Mouse (Mus musculus) frontal cortex, postnatal 36 days (tissue): ENCODE results near the gene Nr6a1.

ENCODE experiments used
- DNase-seq, 2 experiments: peaks; one replicate each; pipeline ENCODE4 v3.0.0; 2022; ENCODE audit warnings: low spot score in 2 of 2

Gene Nr6a1

DNA sequence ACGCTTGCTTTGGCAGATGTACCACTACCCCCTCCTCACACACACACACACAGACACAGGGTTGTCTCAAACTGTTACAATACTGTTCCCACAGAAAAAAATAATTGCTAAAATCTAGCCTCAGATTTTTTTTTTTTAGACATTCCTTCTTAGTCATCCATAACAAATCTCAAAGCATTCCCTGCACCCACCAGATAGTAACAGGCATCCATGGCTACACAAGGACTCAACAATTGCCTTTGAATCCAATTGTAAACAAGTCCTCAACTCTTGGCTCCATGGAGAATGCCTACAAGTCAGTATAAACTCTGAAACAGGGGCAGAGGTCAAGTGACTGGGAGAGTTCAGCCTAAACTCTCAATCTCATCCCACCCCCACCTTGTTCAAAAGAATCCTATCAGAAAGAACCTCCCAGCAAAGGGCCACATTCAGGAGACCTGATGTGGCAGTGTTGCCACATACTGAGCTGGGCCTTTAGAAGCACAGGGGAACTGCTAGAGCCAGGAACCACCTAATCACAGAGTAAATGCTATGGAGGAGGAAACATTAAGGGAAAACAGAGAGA lies 52.9 kb downstream of the Nr6a1 start:
- no peak for DNase-seq

DNA sequence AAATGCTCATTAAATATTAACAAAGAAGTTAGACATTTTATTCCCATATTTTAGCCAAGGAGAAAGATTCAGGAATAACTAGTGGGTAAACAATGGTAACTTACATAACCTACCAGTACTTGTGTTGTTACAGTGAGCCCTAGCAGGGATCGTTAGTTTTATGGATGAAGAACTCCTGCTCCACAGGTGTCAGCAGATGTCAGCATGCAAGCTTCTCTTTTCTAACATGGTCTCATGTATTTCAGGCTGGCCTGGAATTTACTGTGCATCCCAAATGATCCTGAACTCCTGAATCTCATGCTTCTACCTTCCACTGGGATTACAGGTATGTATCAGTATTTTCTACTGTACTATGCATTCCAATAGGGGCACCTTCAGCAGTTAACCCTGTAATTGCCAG lies 54.8 kb downstream of the Nr6a1 start:
- peak in 1 of 2 experiments; percentile 8 for DNase-seq

DNA sequence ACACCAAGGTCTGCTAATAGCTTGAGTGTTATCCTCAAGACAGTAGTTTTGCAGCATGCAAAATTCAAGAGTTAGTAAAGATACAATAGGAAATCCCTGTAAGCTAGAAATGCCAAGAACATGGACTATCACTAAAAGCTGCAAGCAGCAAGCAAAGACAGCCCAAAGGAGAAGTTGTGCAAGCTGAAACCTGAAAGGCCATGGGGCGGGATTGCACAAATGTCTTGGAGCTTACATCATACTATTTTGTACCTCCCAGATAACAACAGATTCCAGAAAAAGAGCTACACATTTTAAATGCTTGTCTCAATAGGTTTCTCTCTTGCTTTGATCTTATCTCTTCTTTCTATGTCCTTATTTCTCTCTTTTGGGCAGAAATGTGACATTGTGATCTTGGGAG lies 60.8 kb downstream of the Nr6a1 start:
- no peak for DNase-seq

- peak; percentile 5 to 24 for DNase-seq
These were observed 63.5 kb downstream of the Nr6a1 start for GRCm38 (mm10) chr2:38864011-38864410.

DNA sequence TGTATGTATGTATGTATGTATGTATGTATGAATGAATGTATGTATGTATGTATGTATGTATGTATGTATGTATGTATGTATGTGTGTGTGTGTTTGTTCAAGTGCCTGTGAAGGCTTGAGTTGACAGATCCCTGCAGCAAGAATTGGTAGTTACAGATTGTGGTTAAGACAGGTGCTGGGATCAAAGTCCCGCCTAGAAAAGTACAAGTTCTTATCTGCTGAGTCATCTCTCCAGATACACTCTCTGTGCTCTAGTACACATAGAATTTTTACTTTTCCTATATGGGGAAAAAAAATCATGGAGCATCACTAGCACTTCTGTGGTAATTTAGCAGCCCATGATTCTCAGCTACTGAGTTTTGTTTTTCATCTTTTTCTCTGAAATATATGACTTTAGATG lies 75.7 kb downstream of the Nr6a1 start:
- no peak for DNase-seq

GRCm38 (mm10) chr2:38846319-38846718 lies 81.2 kb downstream of the Nr6a1 start:
- no peak for DNase-seq

DNA sequence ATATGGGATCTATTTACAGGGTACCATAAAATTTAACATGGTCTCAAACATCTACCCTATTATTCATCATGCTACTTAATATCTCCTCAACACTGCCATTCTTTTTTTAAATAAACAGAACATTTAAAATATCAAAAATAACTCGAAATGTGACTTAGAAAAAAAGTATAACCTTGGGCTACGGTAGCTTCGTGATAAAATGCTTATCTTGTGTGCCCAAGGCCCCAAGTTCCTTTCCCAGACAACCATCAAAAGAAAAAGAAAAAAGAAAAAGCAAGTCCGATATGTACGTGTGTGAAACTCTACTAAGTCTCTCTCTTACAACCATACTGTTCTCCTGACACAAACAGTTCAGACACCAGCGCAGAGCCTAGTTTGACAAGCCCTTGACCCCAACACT lies 92.0 kb downstream of the Nr6a1 start:
- no peak for DNase-seq

DNA sequence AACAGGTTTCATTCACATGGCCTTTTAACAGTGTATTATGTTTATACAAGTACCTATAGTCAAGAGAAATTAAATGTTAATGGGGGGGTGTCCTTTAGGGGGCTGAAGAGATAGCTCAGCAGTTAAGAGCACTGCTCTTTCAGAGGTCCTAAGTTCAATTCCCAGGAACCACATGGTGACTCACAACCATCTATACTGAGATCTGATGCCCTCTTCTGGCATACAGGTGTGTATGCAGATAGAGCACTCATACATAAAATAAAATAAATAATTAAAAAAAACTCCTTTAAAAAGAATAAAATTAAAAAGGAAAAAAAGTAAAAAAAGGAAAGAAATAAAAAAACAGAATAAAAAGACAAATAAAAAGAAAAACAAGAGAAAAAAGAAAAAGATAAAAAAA lies 95.5 kb downstream of the Nr6a1 start:
- DNase-seq = no peak

DNA sequence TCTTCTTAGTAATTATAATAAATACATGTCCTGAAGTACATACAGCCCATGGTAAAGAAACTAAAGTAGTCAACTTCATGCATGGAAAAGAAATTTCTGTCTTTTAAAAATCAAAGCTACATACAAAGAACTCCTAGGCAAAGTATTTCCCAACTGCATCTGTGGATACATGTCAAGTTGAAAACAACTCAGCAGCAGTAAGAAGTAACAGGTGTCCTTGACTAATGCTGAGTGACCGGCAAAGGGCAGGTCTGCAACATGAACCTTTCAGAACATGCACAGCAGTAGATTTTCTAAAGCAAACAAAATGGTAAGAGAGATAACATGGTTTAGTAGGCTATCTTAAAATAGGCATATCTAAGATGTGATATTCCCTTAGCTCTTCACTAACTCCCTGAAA lies 98.0 kb downstream of the Nr6a1 start:
- DNase-seq = no peak

GRCm38 (mm10) chr2:38827801-38828306 lies 99.6 kb downstream of the Nr6a1 start:
- no peak for DNase-seq

- no peak for DNase-seq
These were observed 101.3 kb downstream of the Nr6a1 start for GRCm38 (mm10) chr2:38826189-38826588.

DNA sequence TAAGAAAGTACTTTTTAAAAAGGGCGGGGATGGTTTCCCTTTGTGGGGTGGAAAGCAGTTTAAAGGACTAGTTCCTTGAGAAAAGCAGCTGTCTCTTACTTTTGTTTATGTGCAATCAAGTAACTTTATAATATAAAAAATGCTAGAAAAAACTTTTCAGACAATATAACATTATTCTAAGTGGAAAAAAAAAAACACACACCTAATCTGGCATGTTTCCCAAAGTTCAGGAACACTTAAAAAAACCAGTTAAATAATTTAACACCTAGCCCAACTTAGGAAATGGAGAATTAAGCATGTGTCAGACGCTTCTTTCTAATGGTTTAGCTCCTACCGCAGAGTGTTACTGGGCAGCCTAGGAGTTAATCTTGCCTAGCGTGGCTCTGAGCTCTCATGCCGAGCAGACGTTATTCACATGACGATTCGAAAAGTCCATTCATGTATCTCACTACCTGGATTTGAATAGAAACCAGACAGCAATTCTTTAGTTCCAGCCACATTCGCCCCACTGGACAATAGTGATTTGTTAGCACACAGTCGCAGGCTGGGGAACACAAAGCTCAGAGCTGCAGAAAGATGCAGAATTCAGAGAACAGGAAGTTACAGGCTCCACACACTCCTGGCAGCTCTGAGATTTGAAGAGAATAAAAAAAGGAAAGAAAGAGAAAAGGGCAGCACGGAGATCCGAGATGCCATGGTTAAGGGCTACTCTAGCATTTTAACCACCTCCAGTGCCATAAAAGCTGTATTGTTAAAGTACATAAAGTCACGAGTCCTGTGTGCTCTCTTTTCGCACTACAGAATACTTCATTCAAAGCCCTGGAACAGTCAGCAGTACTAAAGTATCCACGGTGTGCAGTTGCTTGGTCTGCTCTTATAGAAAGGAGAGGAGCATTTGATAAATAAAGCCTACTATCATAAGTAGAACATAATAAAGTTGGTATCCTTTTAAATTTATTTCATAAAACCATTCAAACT lies 102.4 kb downstream of the Nr6a1 start:
- DNase-seq = peak; percentile 45 to 50

- peak; percentile 7 to 33 for DNase-seq
These were observed 103.4 kb downstream of the Nr6a1 start for GRCm38 (mm10) chr2:38823912-38824583.

- DNase-seq = no peak
These were observed 104.1 kb downstream of the Nr6a1 start for GRCm38 (mm10) chr2:38823406-38823805.

GRCm38 (mm10) chr2:38822995-38823394 lies 104.5 kb downstream of the Nr6a1 start:
- peak; percentile 6 to 13 for DNase-seq

- no peak for DNase-seq
These were observed 110.0 kb downstream of the Nr6a1 start for GRCm38 (mm10) chr2:38817487-38817886.

- DNase-seq = peak; percentile 61 to 77
These were observed 130.3 kb downstream of the Nr6a1 start for GRCm38 (mm10) chr2:38797087-38797624.

DNA sequence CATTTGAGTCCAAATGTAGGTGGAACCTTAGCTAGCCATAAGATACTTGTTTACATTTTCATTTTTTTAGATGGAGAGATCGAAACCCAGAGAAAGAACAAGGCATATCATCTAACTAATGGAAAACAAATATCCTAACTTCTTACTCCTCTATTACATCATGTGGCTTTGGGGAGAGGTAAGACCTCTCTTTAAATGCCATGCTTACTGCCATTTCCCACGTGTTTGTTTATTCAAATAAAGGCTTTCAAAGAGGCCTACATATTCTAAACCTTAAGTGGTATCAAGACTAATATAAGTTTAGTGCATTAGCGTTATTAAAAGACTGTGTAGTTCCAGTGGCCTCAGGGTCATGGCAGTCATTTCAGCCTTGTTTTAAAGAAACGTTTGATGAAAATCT lies 140.2 kb downstream of the Nr6a1 start:
- DNase-seq = no peak

GRCm38 (mm10) chr2:38786216-38786960 lies 141.1 kb downstream of the Nr6a1 start:
- DNase-seq = no peak

- no peak for DNase-seq
These were observed 142.4 kb downstream of the Nr6a1 start for GRCm38 (mm10) chr2:38785113-38785512.

DNA sequence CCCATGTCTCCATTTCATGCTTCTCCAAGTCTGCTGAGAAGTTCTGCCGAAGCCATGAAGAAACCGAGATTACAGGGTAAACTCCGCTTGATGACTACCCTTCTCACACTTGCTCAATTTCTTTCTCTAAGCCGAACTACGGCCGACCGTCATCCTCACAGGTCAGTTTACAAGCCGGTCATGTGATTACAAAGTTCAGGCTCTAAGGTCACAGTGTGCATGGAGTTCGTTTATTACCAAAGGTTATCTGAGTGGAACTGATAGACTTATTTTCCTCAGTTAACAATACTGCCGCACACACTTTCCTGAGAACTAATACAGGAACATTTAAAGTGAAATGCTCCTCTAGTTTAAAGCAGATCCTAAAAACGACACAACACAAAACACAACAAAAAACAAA lies 143.1 kb downstream of the Nr6a1 start:
- no peak for DNase-seq
